Mouse (Mus musculus): ENCODE results near the gene Agap1. TPM values are rescaled to one million over a fixed set of nuclear protein-coding genes. Genes with fewer than 3 reads are reported as not detected.

Agap1 gene
- total and polyA plus RNA-seq, 3 experiments: 0.01 TPM; not detected in 2

- H3K27me3 ChIP-seq (ENCODE audit: control insufficient read depth in 1 of 2, insufficient read depth in 2 of 2, low read length in 2 of 2): no peaks in the 10 kb centered on the region
- H3K36me3 ChIP-seq (ENCODE audit: control insufficient read depth in 1 of 2, insufficient read depth in 2 of 2, low read length in 2 of 2): no peaks in the 10 kb centered on the region
- no peak for TF ChIP-seq BHLHE40 (IDR thresholded peaks at IDR 0.05; ENCODE audit: borderline replicate concordance, low read depth, low read length)
- no peak for TF ChIP-seq MXI1 (IDR thresholded peaks at IDR 0.05; ENCODE audit: low read depth, low read length)
- no peak for TF ChIP-seq ELF1 (IDR thresholded peaks at IDR 0.05; ENCODE audit: low read depth, low read length)
- TF ChIP-seq MEF2A (IDR thresholded peaks at IDR 0.05; ENCODE audit: extremely low read depth, insufficient replicate concordance, low read depth, low read length, poor library complexity, severe bottlenecking): no peak
- no peak for TF ChIP-seq SIN3A (IDR thresholded peaks at IDR 0.05; ENCODE audit: low read length)
- no peak for TF ChIP-seq MAZ (IDR thresholded peaks at IDR 0.05; ENCODE audit: low read depth, low read length)
- TF ChIP-seq MAFK (IDR thresholded peaks at IDR 0.05; ENCODE audit: borderline replicate concordance, low read depth, low read length): no peak
- TF ChIP-seq KAT2A (conservative IDR thresholded peaks at IDR 0.05; ENCODE audit: low read depth, low read length): no peak
- no peak for TF ChIP-seq UBTF (IDR thresholded peaks at IDR 0.05; ENCODE audit: borderline replicate concordance, insufficient read depth, low read depth, low read length)
- TF ChIP-seq POLR2A (IDR thresholded peaks at IDR 0.05; ENCODE audit: control insufficient read depth in 1 of 2, insufficient read depth in 1 of 2, low read depth in 1 of 2, low read length in 2 of 2, poor library complexity in 1 of 2): no peak
- no peak for TF ChIP-seq TCF12 (IDR thresholded peaks at IDR 0.05; ENCODE audit: low read depth, low read length)
- no peak for TF ChIP-seq MAX (IDR thresholded peaks at IDR 0.05; ENCODE audit: low read length)
- no peak for TF ChIP-seq CHD2 (IDR thresholded peaks at IDR 0.05; ENCODE audit: low read length)
- no peak for TF ChIP-seq ETS1 (IDR thresholded peaks at IDR 0.05; ENCODE audit: low read depth, low read length)
- no peak for TF ChIP-seq ZNF384 (IDR thresholded peaks at IDR 0.05; ENCODE audit: low read depth, low read length)
- TF ChIP-seq GABPA (IDR thresholded peaks at IDR 0.05; ENCODE audit: low read depth, low read length): no peak
- no peak for TF ChIP-seq SMC3 (IDR thresholded peaks at IDR 0.05; ENCODE audit: low read depth, low read length)
- no peak for TF ChIP-seq GATA1 (IDR thresholded peaks at IDR 0.05; ENCODE audit: low read depth, low read length)
- TF ChIP-seq POLR2AphosphoS2 (IDR thresholded peaks at IDR 0.05; ENCODE audit: low read length): no peak
- no peak for TF ChIP-seq TBP (IDR thresholded peaks at IDR 0.05; ENCODE audit: low read depth, low read length)
- H3K9ac ChIP-seq (ENCODE audit: control insufficient read depth, low read depth, low read length, poor library complexity, severe bottlenecking): no peak within 1 kb of the TSS
- no peaks in the 10 kb centered on the region for H3K9me3 ChIP-seq (replicated peaks; ENCODE audit: insufficient read depth, low read length)
- H3K27ac ChIP-seq (ENCODE audit: control insufficient read depth, low read depth, low read length): no peak within 1 kb of the TSS
- H3K4me3 ChIP-seq (ENCODE audit: control insufficient read depth in 1 of 2, insufficient read depth in 1 of 2, low read depth in 2 of 2, low read length in 2 of 2): no peak within 1 kb of the TSS
- DNase-seq (ENCODE audit: low read depth, low spot score): no peak
- no peaks in the 10 kb centered on the region for H3K79me2 ChIP-seq (ENCODE audit: control insufficient read depth, insufficient read depth, low read length, poor library complexity)
- no peaks in the 10 kb centered on the region for H3K4me1 ChIP-seq (ENCODE audit: control insufficient read depth in 1 of 2, insufficient read depth in 2 of 2, low read length in 2 of 2)
Observed at GRCm38 (mm10) chr1:89931120-89931519, 476.5 kb downstream of the Agap1 start, which contains the start of gene Gbx2. TSS of gene Gbx2 (minus strand) at chr1:89931179.

- H3K4me1 ChIP-seq (ENCODE audit: control insufficient read depth in 1 of 2, insufficient read depth in 2 of 2, low read length in 2 of 2): no peaks in the 10 kb centered on the region
- no peaks in the 10 kb centered on the region for H3K27me3 ChIP-seq (ENCODE audit: control insufficient read depth in 1 of 2, insufficient read depth in 2 of 2, low read length in 2 of 2)
- no peak overlapping the region for H3K4me3 ChIP-seq (ENCODE audit: control insufficient read depth in 1 of 2, insufficient read depth in 1 of 2, low read depth in 2 of 2, low read length in 2 of 2)
- TF ChIP-seq ZMIZ1 (IDR thresholded peaks at IDR 0.05; ENCODE audit: low read depth, low read length) (no peak), USF2 (IDR thresholded peaks at IDR 0.05; ENCODE audit: borderline replicate concordance in 1 of 2, insufficient read depth in 1 of 2, low read depth in 1 of 2, low read length in 2 of 2) (no peak), MYC (IDR thresholded peaks at IDR 0.05; ENCODE audit: low read depth, low read length) (no peak), POLR2AphosphoS2 (IDR thresholded peaks at IDR 0.05; ENCODE audit: low read length) (no peak), CTCF (IDR thresholded peaks at IDR 0.05 in 2 of 3, conservative IDR thresholded peaks at IDR 0.05 in 1 of 3; ENCODE audit: control insufficient read depth in 1 of 3, insufficient read depth in 1 of 3, low read depth in 2 of 3, low read length in 3 of 3, poor library complexity in 1 of 3, severe bottlenecking in 1 of 3) (no peak), POLR2AphosphoS5 (IDR thresholded peaks at IDR 0.05; ENCODE audit: borderline replicate concordance, low read depth, low read length) (no peak), ETS1 (IDR thresholded peaks at IDR 0.05; ENCODE audit: low read depth, low read length) (no peak), SMC3 (IDR thresholded peaks at IDR 0.05; ENCODE audit: low read depth, low read length) (no peak), ZC3H11A (IDR thresholded peaks at IDR 0.05; ENCODE audit: low read depth, low read length) (no peak), RCOR1 (IDR thresholded peaks at IDR 0.05; ENCODE audit: low read depth, low read length) (no peak)
- no peak for DNase-seq (ENCODE audit: low read depth, low spot score)
- H3K9me3 ChIP-seq (replicated peaks; ENCODE audit: insufficient read depth, low read length): no peaks in the 10 kb centered on the region
- no peak overlapping the region for H3K9ac ChIP-seq (ENCODE audit: control insufficient read depth, low read depth, low read length, poor library complexity, severe bottlenecking)
- no peaks in the 10 kb centered on the region for H3K79me2 ChIP-seq (ENCODE audit: control insufficient read depth, insufficient read depth, low read length, poor library complexity)
- no peak overlapping the region for H3K27ac ChIP-seq (ENCODE audit: control insufficient read depth, low read depth, low read length)
- H3K36me3 ChIP-seq (ENCODE audit: control insufficient read depth in 1 of 2, insufficient read depth in 2 of 2, low read length in 2 of 2): no peaks in the 10 kb centered on the region
Observed at GRCm38 (mm10) chr1:89932021-89932423, 477.4 kb downstream of the Agap1 start.

All from MEL (cell line).